Mouse (Mus musculus) cerebellum, postnatal 4 days (tissue): Measurements from ENCODE around the gene Rpia.

Experiments used
- DNase-seq, 2 experiments: peaks; one replicate each; pipeline ENCODE4 v3.0.0; 2022; ENCODE audit warnings: low spot score in 2 of 2, mixed read lengths in 1 of 2

The Rpia gene

DNA sequence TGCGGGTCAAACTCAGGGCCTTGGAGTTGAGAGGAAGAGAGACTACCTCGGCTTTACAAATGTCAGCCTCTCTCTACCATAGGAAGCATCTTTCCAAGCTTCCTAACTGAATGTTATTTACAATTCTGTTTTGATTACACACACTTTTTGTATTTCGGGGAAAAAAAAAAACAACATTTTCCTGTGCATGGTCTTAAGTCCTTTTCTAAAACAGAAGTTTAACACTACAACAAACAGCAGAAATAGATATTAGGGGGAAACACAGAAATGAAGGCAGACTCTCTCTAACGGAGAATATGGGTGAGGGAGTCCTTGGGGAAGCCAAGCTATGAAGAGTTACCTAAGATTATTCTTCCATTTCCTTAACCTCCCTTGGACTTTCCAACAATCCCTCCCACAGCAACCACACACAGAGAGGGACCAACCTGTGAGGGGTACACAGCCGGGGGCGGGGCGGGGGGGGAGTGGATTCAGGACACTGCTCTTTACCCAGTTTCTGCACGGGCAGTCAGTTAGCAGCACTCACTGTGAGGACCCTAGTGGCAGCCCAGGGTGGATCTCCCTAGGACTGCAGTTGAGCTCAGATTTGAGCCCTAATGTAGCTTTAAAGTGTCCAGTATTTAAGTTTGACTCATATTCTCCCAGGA, 40.7 kb downstream of the Rpia start:
- no peak for DNase-seq

DNA sequence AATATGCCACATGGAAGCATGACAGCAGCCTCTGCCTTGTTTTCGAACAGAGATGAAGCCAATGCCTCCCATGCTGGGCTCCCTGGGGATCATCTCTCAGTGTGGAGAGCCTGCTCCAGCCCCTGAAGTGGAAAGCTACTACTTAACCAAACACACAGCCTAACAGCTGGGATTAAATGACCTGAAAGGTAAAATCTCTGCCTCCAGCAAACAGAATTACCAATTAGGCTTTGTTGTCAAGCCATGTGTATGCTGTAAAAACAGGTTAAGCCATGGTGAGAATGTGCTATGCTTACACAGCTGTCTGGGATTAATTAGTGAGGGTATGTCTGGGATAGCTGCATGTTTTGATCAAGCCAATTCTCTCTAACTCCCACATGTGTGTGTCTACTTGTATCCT, 42.3 kb downstream of the Rpia start:
- DNase-seq, result no peak

DNA sequence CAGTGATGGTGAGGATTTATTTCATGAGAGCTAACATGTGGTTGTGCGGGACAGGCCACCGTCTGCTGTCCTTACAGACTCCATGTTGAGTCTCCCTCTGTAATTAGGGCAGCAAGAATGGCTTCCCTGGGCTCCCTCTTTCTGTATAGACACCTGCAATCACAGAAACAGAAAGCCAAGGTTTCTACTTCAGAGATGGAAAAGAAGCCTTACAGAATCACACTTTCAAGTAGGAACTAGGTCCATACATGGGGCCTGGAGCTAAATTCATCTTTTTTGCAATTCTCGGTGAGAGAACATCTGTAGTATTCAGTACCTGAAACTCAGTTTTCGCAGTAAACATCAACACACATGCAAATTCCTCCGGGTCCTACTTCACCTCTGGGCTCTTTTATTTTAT, 44.3 kb downstream of the Rpia start:
- DNase-seq, result no peak

DNA sequence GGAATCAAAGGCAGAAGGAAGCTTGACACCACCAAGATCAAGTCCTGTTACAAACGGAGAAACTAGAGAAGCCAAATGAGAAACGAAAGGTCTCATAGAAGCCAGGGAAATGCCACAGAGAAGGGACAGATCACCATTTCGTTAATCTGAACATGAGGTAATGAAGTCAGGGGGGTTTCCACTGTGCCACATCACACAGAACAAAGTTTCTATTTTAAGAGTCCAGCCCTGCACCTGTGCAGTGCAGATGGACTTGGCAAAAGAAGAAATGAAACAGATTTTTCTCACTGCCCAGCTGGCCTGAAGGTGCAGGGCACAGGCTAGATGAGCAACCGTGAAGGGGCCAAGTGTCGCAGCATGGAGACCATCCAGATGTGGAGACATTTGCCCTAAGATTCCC, 48.1 kb downstream of the Rpia start:
- DNase-seq, result no peak

DNA sequence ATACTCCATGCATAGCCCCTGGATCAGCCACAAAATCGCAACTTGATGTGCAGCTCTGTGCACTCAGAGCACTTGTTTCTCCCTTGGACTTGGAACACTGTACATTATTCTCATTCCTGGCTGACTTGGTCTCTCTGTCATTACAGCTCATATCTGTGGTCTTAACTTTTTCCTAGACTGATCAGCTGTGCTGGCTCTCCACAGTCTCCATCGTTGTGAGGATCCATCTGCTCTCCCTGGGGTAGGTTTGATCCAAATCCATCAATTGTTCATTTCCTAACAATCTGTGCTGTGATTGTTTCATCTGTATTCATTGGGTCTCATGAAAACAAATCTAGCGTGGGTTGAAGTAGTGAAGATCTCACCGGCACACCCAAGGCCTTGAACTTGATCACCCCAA, 49.2 kb downstream of the Rpia start:
- no peak for DNase-seq

DNA sequence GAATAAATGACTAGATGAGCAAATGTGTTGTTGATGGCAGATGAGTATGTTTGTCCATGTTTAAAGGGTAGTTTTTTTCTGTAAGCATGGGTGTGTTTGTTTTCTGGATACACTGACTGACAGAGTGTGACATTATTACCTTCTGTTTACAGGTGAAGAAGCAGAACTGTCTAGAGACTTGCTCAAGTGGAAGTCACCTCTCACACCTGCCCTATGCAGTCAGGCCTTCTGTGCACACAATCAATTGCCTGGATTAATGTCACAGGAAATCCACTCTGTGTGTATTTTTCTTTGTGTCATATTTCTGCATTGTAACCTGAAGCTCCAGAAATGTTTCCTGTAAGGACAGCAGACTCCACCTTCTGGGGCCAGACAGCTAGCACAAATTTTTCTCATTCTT, 51.5 kb downstream of the Rpia start:
- no peak for DNase-seq

DNA sequence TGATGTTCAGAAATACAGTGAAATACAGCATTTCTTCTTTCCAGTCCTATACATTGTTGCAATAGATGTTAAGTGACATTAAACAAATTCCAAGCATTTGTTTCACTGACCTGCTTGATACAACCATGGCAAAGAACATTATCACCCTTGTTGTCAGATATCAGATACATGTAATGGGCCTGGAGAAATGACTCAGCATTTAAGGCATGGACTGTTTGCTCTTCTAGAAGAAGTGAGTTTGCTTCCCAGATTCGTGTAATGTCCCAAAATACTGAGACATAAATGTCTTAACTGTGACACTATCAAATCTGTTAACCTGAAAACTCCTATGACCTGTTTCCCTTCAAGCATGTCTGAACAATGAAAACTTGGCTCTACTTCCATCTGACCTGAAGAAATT, 52.6 kb downstream of the Rpia start:
- no peak for DNase-seq

DNA sequence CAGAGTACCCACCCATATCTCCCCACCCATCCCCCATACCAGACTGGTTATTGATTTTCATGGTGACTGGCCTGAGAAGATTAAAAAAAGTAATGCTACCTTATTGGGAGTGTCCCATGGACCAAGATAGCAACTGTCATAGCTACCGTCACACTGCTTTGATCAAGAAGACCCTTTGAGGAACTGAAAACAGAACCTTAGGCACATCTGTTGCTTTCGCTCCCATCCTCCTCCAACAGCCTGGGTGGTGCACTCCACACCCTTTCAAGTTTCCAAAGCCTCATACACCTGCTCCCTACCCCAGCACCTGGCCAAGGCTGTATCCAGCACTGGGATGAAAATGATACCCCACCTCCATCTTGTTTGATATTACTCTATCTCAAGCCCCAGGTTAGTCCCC, 56.5 kb downstream of the Rpia start:
- DNase-seq, result no peak

DNA sequence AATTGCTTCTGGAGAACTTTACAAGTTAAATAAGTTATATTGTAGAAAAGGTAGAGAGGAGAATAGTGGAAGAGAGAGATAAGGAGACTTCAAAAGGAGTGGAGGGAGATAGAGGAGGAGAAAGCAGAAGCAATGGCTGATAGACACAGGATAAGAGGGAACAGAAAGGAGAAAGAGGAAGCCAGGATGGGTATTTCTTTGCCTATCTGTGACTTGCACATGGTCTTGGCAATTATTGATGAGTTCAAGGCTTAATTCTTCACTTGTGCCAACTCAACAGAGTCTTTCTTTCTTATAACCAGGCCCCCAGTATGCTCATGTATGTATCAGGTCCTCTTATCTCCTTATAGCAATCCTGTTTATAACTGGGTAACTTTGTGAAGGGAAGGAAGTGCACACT, 61.2 kb downstream of the Rpia start:
- DNase-seq, result no peak

DNA sequence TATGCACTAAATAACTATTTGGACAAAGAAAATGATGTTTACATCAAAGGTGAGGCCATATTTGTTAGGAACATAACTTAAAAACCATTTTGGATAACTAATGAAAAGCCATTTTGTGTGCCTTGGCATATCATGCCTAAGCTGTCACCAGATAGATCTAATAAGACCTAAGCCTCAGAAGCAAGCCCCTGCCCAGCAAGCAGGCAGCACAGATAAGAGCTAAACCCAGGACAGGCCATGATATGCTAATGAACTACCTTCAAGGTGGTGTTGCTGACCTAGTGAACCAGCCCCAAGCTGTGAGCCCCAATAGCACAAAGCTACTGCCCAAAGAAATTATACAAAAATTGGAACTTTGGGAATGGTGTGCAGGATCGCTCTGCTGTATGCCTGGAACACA, 62.9 kb downstream of the Rpia start:
- DNase-seq, result no peak

DNA sequence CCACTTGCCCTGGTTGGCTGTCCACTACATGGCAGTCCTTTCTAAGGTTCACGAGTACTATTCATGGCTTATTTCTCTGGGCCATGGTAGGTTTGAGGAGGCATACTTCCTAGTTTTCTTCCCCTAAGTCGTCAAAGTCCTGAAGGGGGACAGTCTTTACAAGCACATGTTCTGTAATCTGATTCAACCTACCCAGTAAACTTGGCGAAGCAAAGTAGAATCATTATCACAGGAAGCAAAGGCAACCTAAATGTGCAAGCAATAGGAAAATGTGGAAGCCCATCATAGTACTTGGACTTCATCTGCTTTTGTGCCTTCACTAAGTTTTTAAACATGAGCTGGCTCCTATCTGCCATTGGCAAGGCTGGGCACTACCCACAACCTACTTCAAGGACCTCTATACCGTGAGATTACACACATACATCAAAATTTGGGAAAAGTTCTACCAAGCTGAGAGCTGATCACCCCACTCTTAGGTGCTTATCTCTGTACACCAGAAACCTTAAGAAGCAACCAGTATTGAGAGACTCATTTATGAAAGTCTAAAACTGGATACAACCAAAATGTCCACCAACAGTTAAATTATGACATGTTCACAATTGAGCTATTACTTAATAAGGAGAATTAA, 64.8 kb downstream of the Rpia start:
- DNase-seq, result no peak

DNA sequence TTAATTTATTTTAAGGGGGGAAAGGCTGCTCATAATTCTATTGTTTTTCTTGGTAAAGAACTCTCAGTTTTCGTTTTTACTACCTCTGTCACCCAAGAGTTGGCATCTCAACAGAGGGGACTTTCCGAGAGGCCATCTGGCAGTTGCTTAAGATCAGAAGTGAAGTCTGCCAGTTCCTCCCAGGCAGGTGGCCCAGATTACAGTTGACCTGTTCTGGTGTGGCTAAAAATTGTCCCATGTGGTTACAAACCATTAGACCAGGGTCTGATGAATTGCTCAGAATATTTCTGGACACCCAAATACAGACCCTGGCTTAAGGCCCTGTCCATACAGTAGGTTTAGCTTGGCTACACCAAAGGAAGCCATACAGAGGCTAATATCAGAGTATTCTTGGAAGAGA, 66.4 kb downstream of the Rpia start:
- DNase-seq, result no peak

DNA sequence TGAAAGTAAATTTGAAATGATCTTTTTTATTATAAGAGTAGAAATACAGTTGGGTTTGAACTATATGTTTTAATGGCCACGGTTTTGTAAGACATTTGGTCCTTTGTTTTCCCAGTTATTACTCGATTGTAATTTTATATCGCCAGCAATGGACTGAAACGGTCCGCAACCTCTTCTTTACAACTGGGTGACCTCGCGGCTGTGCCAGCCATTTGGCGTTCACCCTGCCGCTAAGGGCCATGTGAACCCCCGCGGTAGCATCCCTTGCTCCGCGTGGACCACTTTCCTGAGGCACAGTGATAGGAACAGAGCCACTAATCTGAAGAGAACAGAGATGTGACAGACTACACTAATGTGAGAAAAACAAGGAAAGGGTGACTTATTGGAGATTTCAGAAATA, 67.3 kb downstream of the Rpia start:
- DNase-seq, result no peak

DNA sequence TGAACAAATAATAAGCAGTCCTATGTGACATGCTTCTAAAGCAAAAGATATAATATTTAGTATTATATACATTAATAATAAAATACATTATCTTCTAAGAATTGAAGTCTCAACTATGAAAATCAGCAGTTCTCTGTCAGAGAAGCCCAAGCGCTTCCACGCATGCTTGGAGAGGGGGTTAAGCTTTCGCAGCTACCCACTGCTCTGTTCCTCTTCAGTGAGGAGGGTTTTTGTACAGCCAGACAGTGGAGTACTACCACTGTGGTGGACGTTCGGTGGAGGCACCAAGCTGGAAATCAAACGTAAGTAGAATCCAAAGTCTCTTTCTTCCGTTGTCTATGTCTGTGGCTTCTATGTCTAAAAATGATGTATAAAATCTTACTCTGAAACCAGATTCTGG, 69.7 kb downstream of the Rpia start:
- DNase-seq, result no peak

DNA sequence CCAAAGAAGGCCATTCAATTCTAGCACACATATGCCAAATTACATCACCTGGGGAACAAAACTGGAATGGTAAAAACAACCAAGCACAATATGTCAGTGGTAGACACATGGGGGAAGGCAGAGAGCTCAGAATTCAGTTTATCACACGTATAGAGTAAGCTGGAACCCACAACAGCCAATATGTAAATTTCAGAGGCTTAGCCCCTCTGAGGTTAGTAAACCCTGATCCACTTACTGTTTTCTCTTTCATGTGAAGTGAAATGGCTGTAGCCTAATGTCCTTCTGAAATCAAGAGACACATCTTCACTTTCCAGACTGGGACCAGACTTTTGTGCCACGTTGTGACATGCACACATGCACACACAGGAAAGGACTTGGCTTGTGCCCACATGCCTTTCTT, 73.3 kb downstream of the Rpia start:
- DNase-seq, result no peak

DNA sequence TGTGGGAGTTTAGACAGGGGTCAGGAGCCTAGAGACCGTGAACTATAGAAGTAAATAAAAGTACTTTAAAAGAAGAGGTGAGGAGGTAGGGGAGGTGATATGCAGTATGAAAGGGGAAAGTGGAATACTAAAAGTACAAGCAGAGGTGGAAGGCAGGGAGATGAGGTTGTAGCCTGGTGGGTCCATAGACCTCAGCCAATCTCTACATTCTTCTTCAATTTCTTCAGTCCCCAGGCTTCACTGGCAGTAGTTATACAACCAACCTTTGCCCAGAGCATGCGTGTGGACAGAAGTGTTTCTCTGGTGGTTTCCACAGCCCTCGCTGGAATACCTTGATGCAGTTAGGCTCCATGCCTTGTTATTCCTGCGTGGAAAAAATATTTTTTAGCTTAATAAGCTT, 73.9 kb downstream of the Rpia start:
- no peak for DNase-seq

DNA sequence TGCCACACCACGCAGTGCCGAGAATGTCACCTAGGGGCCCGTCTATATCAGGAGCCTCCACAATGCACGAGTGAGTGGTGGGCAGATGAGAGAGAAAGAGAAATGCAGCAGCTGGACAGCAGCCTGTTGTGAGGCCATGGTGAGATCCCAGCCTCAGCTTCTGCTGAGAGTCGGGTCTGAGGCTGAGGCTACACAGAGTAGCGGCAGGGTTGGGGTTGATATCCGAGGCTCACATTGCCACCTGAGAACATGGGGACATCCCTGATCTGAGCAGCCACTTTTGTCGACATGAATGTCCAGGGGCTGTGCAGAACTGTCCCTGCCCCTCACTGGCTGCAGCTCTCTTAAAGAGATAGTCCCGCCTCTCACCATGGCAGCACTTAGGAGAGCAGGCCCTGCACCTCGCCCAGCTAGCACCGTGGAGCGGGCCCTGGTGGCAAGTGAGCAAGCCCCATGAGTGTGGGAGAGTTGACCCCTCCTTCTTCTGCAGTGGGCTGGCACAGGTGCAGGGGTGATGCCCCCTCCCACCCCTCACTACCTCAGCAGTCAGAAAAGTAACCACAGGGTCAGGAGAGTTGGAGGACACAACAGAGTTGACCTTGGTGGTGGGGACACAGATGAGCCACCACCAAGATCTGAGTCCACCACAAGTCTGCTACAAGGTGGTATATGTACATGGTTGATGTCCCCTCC, 75.2 kb downstream of the Rpia start:
- no peak for DNase-seq
